Mouse (Mus musculus): ENCODE measurements around the gene Map2.

DNA sequence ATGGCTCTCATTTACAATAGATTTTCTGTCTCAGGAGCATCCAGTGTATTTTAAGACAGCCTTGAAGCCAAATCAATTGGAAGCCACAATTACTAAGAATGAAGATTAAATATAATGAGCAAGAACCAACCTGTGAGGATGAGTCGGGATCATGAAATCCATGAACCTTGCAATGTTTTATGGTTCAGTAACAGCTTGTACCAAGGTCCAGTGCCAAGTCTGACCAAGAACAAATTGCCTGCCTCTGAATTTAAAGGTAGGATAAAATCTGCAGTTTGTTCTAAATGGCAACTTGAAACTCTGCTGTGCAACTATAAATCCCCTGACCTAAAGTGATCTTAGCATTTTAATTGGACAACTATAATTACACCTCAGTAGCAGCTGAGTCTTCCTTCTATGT is 34.4 kb upstream of the Map2 start:
- no peak for TF ChIP-seq CTCF (conservative IDR thresholded peaks at IDR 0.05; ENCODE audit: low read length)
- no peak for TF ChIP-seq POU5F1 (IDR thresholded peaks at IDR 0.05; ENCODE audit: borderline replicate concordance, low read length)

All from E14TG2a.4 (cell line).